Comparison of ENCODE assay signal across 18 mouse cellular contexts in the genomic region with DNA sequence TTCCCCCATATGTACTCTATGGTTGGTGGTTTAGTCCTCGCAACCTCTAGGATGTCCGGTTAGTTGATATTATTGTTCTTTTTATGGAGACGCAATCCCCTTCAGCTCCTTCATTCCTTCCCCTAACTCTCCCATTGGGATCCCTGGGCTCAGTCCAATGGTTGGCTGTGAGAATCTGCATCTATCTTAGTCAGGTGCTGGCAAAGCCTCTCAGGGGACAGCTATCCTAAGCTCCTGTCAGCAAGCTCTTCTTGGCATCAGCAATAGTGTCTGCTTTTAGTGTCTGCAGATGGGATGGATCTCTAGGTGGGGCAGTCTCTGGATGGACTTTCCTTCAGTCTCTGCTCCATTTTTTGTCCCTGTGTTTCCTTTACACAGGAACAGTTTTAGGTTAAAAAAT.
"Had no signal": no experiment of that assay in that cellular context is flagged by ENCODE, and none has a peak within 500 bp of the region (broad histone marks: within the 10 kb centered on the region; RNA-seq: fewer than 3 reads in every experiment).

No protein-coding gene starts in this region.

- H3K9me3 ChIP-seq: limb, embryonic 10.5 days; limb, embryonic 13.5 days; liver, embryonic 12.5 days; liver, embryonic 15.5 days; midbrain, embryonic 13.5 days; stomach, embryonic 15.5 days had no signal

- H3K27ac ChIP-seq: kidney, postnatal 0 days; layer of hippocampus, adult 2 months; limb, embryonic 10.5 days; limb, embryonic 13.5 days; liver, embryonic 12.5 days; liver, embryonic 15.5 days; macrophage; midbrain, embryonic 13.5 days; stomach, embryonic 15.5 days had no signal

- ATAC-seq: liver, embryonic 12.5 days; midbrain, embryonic 13.5 days; midbrain, embryonic 16.5 days had no signal

- H3K4me3 ChIP-seq: layer of hippocampus, adult 2 months; limb, embryonic 10.5 days; limb, embryonic 13.5 days; liver, embryonic 12.5 days; liver, embryonic 15.5 days; midbrain, embryonic 13.5 days; stomach, embryonic 15.5 days had no signal

- H3K4me1 ChIP-seq: limb, embryonic 10.5 days; limb, embryonic 13.5 days; liver, embryonic 12.5 days; liver, embryonic 15.5 days; midbrain, embryonic 13.5 days; stomach, embryonic 15.5 days had no signal

- H3K9ac ChIP-seq: limb, embryonic 13.5 days; liver, embryonic 12.5 days; liver, embryonic 15.5 days; midbrain, embryonic 13.5 days; stomach, embryonic 15.5 days had no signal

- H3K27me3 ChIP-seq: limb, embryonic 13.5 days; liver, embryonic 12.5 days; liver, embryonic 15.5 days; midbrain, embryonic 13.5 days; stomach, embryonic 15.5 days had no signal

- H3K36me3 ChIP-seq: limb, embryonic 10.5 days; limb, embryonic 13.5 days; liver, embryonic 12.5 days; liver, embryonic 15.5 days; midbrain, embryonic 13.5 days; stomach, embryonic 15.5 days had no signal

- H3K4me2 ChIP-seq: limb, embryonic 13.5 days; liver, embryonic 12.5 days; liver, embryonic 15.5 days; midbrain, embryonic 13.5 days; stomach, embryonic 15.5 days had no signal

- DNase-seq: kidney, adult 2 months; kidney, postnatal 25 days; layer of hippocampus, adult 9-11 months; liver; lung, adult 18-20 months; right cerebral cortex, postnatal 4 days; spleen, adult 18-20 months; thymus, postnatal 25 days had no signal
